Mouse (Mus musculus): ENCODE measurements around the gene Acpp.

Acpp gene

DNA sequence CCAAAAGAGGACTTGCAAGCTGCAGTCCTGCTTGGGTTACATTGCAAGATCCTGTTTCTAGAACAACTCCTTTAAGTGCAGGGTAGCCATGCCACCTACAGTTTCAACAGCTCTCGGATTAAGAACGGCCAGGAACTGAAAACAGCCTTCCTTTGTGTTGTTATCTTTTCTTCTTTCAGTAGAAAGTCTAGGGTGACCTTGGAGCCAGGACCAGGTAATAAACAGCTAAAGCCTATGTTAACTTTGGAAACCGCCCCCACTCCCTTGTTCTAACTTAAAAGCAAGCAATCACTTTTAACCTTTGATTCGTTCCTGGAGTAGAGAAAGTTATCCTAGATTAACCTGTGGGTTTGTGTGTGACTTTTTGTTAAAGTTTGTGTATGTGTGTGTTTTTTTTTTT lies 33.2 kb downstream of the Acpp start:
- DNase-seq = no peak

DNA sequence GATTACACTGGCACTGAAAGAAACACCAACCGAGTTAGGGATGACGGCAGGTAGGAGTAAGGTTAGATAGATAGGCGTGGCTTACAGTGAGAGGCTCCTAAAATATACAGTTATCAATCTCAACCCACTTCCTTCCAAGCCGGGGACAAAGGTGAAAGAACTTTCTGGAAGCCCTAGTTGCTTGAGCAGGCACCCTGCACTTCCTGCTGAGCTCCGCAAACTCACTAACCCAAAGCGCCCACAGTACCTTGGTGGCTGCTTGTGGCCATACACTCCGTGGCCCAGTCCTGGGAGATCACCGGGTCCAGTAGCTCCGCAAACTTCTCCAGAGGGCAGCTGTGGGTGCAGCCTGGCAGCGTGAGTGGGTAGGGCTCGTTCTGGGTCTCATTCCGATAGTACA lies 37.0 kb downstream of the Acpp start:
- DNase-seq = no peak

DNA sequence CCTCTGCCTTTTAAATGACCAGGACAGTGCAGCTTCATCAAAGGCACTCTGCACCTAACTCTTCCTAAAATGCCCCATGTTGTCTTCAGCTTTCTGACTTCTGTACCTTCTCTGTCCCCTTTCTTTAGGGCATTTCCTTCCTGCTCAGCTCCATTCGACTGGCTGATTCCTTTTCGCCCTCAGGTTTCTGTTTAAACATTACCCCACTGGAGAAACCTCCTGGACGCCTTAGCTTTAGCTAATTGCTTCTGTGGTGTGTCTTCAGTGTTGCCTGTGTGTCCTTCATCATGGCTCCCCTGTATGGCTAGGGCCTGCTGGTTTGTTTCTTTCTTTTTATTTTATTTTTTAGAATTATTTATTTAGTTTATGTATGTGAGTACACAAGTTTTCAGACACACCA lies 40.5 kb downstream of the Acpp start:
- DNase-seq = no peak

DNA sequence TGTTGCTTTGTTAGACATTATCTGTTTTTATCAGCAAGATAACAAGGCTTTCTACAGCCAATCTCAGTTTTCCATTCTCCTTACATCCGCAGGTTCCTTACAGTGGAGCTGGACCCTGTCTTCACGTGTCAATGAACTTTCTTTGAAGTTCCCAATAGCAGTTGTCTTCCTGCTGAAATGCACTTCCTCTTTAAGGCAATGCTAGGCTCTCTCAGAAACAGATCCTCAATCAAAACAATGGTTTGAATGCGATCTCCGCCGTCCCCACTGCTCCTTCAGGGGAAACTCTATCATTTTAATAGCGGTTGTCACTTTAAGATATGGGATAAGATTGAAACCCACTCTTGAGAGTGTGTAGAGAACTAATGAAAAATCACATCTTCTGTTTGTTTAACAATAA lies 52.6 kb downstream of the Acpp start:
- no peak for DNase-seq

DNA sequence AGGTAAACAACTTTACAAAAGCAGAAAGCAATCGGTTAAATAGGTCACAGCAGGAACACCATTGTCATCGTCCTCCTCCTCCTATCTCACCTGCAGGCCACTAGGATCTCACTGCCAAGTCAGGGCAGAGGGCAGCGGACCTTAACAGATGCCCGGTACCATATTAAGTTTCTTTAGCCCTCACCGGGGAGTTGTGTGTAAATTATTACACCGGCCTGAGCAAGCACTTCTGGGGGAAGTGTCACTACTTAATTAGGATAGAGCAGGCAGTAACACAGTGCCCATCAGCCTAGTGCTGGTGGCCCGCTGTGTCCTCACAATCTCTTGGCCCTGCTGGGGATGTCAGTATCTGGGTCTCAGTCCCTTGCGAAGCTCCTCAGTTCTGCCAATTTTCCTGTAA lies 55.0 kb downstream of the Acpp start:
- no peak for DNase-seq

DNA sequence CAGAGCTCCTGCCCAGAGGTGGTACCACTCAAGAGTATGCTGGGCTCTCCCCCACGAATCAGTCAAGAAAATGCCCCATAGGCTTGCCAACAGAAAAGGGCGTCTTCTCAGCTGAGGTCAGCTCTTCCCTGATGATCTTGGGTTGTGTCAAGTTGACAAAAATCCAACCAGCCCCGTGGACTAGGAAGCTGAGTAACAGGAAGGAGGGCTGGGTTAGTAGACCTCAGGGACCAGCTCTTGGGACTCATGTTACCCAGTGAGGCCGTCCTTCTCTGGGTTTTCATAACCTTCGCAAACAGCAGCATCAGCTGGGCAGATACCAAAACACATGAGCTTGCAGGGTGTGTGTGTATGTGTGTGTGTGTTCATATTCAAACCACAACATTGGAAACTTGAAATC lies 55.8 kb downstream of the Acpp start:
- DNase-seq = no peak

DNA sequence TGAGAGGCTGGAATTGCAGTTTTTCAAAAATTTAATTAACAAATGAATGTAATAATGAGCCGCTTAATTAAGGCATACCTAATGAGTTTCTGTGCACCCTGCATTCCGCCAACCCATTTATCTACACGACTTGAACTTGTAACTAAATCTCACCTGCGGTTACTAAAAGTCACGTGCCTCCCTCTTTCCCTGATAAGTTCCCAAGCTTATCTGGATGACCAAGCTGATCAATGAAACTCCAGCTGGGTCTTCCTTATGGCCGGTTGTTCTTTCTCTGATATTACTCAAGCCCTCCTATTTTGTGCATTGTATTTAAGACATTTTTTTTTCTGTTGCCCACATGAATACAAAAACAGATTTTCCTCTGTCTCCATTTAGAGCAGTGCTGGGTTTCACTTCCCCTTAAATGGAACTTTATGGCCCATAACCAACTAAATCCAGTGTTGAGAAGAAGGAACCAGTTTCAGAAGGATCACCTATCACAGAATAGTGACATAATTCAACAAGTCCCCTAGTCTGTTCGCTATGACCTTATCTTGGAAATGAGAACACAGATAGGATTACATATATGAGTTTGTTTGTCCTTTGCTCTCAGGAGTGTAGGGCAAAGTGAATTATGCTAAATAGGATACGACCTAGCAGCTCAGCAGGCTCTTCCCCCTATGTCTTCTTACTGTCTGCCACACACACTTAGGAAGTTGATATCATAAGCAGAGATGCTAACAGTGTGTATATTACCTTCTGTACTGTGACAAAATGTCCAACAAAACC lies 56.6 kb downstream of the Acpp start:
- no peak for DNase-seq

DNA sequence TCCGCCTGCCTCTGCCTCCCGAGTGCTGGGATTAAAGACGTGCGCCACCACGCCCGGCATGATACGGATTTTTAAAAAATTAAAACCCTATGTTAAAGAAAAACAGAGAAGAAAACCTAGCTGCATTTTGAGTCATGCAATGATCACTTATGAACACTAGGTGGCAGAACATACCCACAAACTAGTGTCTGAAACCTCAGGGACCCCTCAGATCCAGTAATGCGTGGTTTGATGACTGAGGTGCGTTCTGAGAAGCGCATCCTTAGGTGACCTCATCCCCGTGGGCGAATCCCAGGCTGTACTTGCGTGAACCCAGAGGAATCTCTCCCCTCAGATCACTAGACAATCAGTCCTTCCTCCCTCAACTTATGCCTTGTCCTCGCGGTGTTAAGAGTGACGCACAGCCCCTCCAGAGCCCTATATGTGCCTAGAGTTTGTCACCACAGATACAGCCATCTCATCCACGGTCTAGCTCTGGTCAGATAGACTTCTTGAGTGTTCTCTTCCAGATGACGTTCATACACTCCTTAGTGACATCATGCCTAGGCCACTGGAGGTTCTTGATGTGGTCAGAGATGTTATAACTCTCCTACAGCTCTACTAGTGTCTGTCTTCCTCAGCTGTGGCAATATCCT lies 59.9 kb downstream of the Acpp start:
- no peak for DNase-seq

DNA sequence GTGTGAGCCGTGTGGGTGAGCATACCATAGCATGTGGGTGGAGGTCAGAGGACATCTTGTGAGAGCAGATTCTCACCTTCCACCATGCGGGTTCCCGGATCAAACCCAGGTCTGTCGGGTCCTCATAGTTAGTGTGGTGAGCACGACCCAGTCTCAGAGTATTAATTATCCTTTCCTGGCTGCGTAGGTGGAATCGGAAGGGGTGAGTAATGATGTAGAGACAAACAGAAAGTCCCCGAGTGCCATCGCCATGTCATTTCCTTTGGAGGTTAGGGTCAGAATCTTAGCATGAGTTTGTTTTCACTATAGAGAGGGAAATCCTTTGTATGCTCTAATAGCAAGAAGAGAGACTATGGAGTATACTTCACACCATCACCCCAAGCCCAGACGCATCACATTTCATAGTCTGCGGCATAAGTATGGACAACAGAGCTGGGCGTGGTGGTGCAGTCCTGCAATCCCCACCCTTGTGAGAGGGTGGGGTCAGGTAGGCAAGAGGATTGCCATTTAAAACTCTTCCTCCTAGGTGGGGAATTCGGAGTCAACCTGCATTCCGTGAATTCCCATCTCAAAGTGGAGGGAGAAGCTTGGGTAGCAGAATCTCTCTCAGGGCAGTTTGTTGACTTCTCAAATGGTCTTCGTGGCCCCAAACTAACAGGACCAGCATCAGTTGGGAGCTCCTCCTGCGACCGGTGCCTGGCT lies 62.3 kb downstream of the Acpp start:
- no peak for DNase-seq

DNA sequence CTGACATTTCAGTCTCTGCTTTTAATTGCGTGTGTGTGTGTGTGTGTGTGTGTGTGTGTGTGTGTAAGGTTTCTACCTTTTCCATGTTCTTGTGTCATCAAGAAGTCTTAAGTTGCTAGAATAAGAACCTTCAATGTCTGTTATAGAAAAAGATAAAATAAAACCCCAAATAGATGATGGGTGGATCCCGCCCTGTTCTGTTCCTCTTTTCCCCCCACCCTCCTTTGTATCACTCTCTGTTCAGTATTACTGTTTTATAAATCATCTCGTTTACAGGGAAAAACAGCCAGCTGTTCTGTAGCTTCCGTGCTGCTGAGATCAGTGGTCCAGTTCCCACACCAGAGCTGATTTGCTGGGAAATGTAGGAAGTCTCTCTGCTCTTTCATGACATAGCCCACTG lies 65.5 kb downstream of the Acpp start:
- DNase-seq = no peak

DNA sequence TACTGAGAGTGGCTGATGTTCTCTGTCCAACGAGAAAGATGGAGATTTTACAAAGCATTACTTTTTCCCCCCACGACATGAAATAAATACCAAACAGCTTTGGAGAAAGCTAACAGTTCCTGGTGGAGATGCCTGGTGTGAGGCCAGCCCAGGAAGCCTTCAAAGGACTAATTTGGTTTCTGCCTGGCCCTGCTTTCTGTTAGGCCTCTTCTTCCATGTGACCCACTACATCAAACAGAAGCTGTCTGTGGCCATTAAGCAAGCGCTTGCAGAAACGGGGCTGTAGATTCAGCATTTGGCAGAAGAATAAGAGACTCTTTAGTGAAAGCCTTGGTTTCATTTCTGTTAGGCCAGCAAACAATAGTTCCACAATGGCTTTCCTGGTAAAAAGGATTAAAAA lies 65.9 kb downstream of the Acpp start:
- no peak for DNase-seq

DNA sequence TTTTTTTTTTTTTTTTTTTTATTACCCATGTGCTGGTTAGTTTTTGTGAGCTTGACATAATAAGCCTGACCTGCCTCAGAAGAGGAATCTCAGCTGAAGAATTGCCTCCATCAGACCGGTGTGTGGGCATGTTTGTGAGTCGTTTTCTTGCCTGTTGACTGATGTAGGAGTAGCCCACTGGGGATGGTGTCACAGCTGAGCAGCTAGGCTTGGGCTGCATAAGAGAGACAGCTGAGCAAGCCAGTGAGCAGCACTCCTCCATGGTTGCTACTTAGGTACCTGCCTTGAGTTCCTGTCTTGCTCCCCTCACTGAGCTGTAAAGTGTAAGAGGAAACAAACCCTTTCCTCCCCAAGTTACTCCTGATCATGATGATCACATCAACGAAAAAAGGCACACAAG lies 67.6 kb downstream of the Acpp start:
- no peak for DNase-seq

DNA sequence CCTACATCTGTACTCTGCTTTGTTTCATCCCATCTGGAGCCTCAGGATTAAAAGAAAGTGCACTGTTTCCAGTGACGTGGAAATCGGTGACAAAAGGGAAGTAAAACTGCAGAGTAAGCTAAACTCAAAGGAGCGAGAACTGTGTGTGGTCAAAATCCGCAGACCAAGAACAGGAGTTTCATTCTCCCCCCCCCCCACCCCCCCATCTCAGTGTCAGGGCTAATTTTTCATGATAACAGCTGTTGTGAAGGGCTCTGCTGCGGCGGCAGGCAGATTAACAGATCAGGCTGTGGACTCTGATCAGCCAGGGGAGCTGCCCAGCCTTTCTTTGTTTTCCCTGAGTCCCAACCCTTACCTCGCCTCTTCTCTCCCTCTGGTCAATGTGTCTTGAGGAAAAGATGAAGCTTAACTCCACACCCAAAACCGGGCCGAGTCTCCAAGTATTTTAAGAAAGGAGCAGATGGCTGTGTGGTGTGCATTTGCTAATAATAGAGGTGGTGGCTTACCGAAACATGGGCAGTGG lies 68.1 kb downstream of the Acpp start:
- no peak for DNase-seq

DNA sequence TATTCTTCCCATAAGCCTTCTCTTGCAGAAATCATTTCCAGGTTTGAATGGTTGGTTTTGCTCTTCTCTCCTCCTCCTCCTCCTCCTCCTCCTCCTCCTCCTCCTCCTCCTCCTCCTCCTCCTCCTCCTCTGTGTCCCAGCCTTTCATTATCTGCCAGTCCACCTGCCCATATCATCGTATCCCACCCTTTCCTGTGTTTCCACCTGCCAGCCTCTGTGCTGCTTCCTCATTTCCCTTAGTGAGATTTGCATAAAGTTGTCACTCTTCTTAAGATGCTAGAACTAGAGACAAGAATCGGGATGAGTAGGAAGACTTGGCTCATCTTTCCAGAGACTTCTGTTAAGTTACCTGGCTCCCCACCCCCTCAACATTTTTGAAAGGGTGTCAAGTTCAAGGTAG lies 73.0 kb downstream of the Acpp start:
- DNase-seq = no peak

DNA sequence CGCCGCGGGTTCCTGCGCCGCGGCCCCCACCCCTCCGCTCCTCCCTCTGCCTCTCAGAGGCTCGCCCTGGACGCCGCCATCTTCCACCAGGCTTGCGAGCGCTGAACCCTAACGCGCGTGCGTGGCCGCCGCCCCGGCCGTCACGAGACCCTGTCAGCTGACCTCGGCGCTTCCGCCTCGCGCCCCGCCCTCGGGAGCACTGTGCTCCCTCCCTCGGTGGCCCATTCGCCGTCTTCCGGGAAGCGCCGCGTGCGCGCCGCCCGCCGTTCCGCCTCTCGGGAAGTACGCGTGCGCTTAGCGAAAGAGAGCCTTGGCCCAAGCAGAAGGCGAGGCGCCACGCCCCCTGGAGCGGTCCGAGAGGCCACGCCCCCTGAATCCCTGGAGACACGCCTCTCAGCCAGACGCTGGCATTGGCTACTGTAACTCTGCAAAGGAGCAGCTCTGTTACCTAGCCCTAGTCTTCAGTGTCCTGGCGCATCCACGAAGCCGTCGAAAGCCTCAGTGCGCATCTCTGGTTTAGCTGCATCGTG lies 74.7 kb downstream of the Acpp start, which contains the start of gene Dnajc13:
Gene Dnajc13, minus strand, starts transcription at position 108 of the 530 bp plus-strand sequence.
- peak; percentile 97 for DNase-seq

DNA sequence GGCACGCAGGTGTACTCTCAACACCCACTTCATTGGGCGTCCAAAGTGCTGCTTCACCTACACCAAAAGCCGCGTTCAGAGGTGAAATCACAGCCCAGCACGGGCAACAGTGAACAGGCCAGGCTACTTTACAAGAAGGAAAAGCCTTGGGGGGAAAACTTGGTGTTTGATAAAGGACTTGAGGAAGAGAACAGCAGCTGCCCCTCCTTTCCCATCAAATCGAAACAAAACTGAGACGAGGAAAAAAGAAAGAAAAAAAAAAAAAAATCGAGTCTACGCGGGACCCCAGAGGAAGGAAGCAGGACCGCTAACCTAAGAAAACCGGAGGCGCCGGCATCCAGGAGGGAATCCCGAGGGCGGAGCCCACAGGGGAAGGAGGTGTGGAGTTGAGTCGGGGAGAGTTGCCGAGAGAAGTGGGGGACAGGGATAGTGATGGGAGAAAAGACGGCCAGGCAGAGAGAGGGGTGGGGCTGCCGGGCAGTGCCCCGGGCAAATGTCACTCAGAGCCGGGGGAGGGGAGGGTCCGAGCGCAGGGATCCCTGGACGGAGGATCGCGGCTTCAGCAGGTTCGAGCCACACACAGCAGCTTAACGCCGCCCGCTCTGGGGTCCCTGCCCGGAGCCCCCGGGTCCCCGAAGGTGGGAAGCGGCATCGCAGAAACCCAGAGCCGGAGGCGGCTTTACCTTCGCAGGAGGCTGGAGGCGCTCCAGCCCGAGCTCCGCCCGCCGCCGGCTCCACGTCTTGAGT lies 75.4 kb downstream of the Acpp start:
- DNase-seq = no peak

DNA sequence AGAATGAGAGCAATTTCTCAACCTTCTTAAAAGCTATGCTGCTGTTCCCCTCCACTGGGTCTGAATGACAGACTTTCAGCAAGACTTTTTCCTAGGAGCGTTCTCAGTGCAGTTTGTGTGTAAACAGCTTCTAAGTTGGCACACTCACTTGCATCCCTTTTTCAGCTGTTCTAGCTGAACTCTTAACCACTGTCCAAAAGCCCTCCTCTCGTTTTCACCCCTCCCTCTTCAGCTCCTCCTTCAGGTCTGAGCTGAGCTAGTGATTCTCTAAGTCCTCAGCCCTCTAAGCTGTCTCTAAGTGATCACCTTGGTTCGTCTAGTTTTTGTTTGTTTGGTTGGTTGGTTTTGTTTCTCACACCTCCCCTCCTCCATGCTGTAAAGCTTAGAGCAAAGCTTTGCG lies 77.2 kb downstream of the Acpp start:
- no peak for DNase-seq

DNA sequence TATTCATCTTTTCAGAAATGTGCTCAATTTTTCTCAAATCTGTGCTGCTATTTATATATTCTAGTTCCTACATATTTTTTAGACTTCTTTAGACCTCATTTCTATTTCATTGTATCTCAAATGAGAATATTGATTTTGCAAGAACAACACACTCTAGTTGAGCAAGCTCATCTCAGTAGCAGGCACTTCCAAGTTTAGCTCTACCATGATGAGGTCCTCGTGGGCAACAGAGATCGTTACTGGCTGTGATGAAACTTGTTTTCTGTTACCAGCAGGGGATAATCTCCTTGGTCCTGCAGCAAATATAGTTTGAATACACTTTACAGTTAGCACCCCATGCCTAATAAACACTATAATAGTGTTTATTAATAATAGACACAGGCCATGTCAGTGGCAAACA lies 81.5 kb downstream of the Acpp start:
- DNase-seq = no peak

DNA sequence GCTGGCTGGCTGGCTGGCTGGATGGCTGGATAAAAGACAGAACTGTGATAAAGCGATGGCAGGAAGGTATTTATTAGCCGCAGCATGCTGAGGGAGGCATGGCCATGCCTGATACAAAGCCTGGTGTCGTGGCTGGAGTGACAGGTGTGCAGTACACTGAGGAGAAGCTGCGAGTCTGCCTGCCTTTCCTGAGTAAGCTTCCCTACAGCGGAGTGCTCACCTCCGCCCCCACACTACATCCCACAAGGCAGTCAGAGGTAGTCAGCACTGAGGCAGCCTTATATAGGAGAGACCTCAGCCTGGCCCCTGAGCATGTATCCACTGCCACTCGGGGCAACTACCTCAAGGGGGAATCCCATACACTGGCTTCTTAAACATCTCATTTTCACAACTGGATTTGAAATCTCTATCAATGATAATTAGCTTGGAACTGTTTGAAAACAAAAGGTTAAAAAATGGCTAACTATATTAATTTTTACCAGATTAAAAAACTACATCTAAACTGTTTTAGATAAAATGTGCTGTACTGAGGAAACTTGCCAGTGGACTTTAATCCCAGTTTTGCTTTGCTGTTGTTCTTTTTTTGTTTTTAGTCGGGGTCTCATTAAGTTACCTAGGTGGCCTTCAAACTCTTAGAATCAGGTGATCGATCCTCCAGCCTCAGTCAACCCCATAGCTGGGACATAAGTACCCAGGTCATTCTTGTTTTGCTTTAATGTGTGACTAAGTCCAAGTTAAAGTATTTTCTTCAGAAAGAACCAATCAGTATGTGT lies 83.0 kb downstream of the Acpp start:
- no peak for DNase-seq

DNA sequence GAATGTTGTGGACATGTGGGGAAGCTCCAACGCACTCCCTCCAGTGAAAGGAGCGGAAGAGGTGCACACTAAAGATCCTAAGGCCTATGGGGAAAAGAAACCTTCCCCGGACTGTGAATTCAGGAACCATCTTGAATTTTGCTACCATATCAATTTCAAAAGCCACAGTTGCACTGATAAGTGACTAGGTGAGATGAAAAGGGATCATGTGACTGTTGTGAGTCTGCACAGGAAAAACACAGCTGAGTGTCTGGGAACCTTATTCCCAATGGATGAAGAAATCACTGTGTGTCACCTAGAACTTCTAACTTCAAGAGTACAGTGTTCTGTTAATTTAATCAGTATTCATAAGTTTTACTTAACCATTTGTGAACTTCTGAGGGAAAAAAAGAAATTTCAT lies 84.9 kb downstream of the Acpp start:
- DNase-seq = no peak

DNA sequence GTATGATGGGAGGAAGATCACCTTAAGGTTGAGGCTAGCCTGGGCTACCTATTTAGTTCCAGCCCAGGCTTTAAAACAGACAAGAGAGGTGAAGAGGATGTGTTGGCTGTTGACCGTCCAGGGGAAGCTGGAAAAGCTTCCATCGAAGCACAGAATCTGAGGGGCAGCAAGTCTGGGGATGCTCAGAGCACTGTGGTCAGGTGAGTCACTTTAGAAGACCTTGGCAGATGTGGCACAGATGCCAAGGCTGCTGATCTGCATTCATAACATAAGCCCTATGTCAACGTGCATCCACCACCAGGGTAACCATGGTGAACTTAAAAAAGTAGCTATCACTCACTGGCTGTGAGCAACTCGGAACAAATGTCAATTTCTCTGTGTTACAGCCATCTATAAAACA lies 85.9 kb downstream of the Acpp start:
- DNase-seq = no peak

DNA sequence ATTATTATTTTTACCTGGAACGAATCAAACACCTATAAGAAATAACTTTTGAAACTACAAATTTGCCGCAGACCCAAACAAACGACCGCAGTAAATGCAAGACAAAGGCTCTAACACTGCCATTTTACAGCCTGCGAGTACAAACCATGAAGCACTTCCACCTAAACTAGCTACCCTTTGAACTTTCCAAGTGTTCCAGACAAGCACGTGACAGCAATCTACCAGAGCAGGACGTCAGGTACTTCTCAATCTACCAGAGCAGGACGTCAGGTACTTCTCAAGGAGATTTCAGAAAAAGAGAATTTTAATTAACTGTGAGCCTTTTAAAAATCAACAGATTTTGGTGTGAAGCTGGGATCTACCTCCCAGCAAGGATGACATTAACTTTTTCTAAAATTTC lies 86.4 kb downstream of the Acpp start:
- no peak for DNase-seq
